Mouse (Mus musculus) monocyte, adult 5-6 weeks (primary cell): Measurements from ENCODE around the gene Map1b. TPM values are rescaled to one million over a fixed set of nuclear protein-coding genes. Genes with fewer than 3 reads are reported as not detected.

Experiments
- ATAC-seq: fragments of 153-309, 156-312 bp; replicated peaks from 2 replicates; pipeline ENCODE4 v1.8.0; 2017; ENCODE audit warnings: mild to moderate bottlenecking; ENCODE audit not compliant: low TSS enrichment, insufficient number of reproducible peaks, severe bottlenecking, poor library complexity, low FRiP score
- total RNA-seq: library from RNA; stranded (forward); fragments of 200-1000, 200-491, 200-594 nt; gene quantifications from 3 replicates; pipeline ENCODE4 v1.2.3, GENCODE M21; 2017

Map1b gene
- total RNA-seq, 1 experiment from 2014 or later, result 0.19 TPM

DNA sequence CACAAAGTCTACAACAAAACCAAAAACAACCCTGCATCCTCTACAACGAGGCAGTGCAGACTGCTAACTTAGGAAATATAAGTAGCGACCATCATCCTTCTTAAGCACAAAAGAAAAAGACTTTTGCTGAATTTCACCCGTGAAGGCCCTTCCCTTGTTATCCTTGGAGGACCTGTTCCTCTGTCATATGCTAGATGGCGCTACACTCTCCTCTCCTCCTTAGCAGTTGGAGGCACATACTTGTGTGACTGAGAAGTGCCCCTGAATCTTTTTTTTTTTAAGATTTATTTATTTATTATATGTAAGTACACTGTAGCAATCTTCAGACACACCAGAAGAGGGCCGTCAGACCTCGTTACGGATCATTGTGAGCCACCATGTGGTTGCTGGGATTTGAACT lies 20.2 kb downstream of the Map1b start:
- ATAC-seq, result no peak

- ATAC-seq, result no peak
Measured at GRCm38 (mm10) chr13:99494416-99494815, 21.9 kb downstream of the Map1b start.

GRCm38 (mm10) chr13:99493304-99493904 lies 22.9 kb downstream of the Map1b start:
- no peak for ATAC-seq

GRCm38 (mm10) chr13:99492619-99493303 lies 23.6 kb downstream of the Map1b start:
- no peak for ATAC-seq

GRCm38 (mm10) chr13:99489998-99490397 lies 26.3 kb downstream of the Map1b start:
- ATAC-seq, result no peak

GRCm38 (mm10) chr13:99489175-99489574 lies 27.2 kb downstream of the Map1b start:
- ATAC-seq, result no peak

DNA sequence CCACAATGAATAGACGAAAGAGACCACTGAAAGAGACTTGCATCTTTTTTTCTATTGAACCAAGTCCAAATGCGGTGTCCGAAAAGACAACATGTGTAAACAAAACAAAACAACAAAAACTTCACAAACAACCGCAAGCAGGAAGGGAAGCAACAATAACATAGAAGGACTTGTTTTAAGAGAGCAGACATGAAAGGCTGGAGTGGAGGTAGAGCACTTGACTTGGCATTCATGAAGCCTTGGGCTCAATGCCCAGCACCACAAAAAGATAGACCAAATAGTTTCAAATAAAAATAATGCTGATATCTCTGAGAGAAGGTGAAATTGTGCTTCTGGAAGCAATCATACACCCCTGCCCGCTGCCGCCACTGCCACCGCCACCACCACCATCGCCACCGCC lies 30.5 kb downstream of the Map1b start:
- no peak for ATAC-seq

DNA sequence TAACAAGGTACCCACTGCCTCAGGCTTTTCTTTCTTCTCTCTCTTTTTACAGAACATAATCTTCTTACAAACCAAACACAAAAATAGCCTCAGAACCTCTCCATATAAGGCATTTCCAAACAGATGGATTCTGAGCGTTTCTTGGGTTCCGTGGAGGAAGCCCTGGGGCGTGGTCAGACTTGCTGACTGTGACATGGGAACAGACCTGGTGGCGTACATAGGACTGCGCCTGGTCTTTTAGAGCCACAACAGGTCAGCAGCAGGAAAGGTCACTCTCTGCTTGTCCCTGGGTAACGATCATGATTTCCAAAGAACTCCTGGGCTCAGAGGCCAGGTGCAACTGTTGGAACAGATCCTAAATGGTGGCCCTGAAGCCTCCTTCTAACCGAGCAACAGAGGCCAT lies 31.0 kb downstream of the Map1b start:
- ATAC-seq, result no peak

GRCm38 (mm10) chr13:99484905-99485304 lies 31.4 kb downstream of the Map1b start:
- ATAC-seq, result no peak

DNA sequence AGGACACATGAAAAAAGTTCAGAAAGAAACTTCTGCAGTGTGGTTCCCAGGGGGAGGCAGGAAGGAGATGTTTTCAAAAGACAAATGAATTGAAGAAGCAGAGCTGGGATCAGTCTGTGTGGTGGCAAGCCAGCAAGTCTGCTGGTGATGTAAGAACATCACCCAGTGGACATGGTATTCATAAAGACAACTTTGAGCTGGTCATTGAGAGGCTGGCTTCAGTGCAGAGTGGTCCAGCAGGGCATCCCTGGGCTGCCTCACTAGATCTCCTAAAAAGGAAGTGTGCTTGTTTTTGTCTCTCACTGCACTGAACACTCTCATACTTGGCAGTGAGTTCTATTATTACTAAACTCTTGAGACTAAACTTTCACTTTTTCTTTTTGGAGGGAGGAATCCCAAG lies 32.9 kb downstream of the Map1b start:
- no peak for ATAC-seq

GRCm38 (mm10) chr13:99475488-99475887 lies 40.9 kb downstream of the Map1b start:
- no peak for ATAC-seq

DNA sequence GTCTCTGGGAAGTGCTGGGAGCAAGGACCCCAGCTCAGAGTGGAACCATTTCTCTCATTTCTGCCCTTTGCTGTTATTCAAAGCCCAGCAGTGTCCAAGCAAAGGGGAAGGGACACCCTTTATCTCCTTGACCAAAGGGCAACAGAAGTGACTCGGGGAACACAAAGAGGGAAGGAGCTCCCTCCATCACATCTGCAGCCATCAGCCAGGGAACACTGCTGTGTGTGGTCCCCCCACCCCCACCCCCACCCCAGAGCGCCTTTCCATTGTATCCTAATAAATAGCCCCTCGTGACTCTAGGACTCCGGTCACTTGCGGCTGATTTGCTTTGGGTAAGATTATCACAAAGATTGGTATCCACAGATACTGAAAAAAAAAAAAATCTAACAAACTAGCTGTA lies 41.3 kb downstream of the Map1b start:
- no peak for ATAC-seq

DNA sequence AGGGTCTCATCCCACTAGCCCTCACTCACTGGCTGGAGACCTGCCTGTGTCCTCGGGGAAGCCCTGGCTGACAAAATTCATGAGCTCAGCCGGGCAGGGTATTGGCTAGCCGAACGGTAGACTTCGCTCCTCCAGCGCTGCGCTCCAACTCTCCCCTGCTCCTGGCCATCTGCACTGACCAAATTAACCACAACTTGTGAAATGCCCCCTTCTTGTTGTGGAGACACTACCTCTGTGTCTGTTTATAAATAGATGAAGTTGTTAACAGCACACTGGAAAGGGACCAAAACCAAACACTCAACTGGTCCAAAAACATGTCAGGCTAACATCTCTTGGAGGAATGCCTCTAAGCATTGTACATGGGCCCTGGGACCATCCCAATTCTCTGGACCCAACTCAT lies 42.2 kb downstream of the Map1b start:
- ATAC-seq, result no peak

DNA sequence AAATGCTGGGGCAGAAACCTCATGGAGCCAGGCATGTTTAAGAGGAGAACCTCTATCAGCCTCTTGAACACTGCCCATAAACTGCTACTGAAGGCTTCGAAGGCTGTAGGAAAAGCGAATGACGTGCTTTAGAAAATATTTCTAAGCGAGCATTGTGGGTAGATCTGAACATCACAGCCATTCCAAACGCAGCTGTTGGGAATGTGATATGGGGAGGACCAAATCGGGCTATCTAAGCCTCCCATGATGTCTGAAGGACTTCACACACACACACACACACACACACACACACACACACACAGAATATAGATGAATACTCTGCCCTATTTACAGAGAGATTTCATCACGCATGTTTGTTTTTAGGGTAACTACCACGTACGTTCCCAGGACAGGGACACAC lies 44.3 kb downstream of the Map1b start:
- no peak for ATAC-seq

DNA sequence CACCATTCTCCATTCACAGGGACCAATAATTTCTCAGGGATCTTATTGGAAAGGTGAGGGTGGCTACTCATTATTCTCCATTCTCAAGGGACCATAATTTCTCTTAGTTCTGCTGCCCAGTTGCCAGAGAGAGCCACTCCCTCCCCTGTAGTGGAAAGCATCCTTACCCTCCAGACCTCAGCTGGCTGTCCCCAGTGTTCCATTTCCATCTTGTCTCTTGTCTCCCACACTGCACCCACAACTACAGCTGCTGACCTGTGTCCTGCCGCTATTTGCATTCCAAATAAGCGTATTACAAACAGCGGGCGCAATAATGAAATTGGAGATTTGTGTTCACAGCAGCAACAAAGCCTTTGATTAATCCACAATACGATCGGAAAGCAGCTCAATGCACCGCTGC lies 46.3 kb downstream of the Map1b start:
- ATAC-seq, result no peak

DNA sequence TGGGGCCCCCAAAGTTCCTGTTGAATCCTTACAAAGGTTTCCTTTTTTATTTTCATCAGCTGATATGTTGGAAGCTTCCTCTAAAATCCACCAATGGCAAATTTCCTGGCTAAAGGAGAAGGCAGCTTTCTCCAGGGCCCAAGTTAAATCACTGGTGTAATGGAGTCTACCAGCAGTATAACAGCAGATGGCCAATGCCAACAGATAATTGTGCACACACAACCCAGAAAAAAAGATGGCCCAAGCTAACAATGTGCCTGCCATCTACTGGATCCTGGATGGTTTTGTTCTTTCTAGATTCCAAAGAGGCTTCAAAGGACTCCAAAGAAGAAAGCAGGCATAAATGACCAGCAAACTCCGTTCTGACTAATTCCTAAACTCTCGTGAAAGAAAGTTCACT lies 48.1 kb downstream of the Map1b start:
- no peak for ATAC-seq

GRCm38 (mm10) chr13:99466811-99467315 lies 49.5 kb downstream of the Map1b start:
- ATAC-seq, result no peak

DNA sequence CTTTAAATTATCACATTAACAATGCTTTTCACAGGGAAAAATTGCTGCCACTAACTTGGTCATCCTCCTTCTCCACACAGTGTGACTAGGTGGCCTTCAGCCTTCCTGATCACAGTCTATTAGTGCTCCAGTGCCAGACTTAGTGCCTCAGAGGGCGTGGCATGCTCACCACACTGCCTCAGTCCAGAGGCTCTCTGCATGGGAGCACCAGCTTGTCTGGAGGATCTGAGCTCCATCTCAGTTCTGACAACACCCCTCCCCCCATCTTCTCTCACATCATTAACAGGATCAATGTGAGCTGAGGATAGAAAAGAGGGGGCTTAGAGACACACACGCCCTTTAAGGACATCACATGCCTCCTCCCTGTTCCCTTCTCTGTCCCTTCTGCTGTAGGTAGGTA lies 50.3 kb downstream of the Map1b start:
- no peak for ATAC-seq

DNA sequence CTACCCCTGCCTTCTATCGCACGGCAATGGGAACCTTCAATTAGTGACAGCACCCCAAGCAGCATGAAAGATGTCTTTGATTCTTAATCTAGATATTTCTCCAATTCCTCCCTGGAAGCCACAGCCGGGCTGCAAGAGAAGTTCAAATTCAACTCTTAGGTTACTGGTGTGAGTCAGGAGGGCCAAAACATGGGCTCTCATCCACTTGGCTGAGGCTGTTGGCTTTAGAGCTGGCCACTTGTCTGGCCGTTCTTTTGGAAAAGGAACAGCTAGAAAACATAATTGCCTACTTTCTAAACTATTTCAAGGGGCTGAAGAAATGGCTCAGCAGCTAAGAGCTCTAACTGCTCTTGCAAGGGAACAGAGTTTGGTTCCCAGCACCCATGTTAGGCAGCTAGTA lies 51.8 kb downstream of the Map1b start:
- ATAC-seq, result no peak

- no peak for ATAC-seq
Measured at GRCm38 (mm10) chr13:99461886-99462285, 54.5 kb downstream of the Map1b start.
